Mouse (Mus musculus): ENCODE data around the gene Pgm5. TPM values are rescaled to one million over a fixed set of nuclear protein-coding genes. Genes with fewer than 3 reads are reported as not detected.
A peak's percentile ranks its signal among the peaks of the same experiment; 100 is the strongest.

The Pgm5 gene
- polyA plus RNA-seq, 1 experiment from 2014 or later, result 5.3 TPM

GRCm38 (mm10) chr19:24701716-24702115, 159.9 kb downstream of the Pgm5 start:
- Histone ChIP-seq H3K27ac (replicated peaks) (no peak overlapping the region), H3K4me2 (no peak overlapping the region), H3K9ac (no peak overlapping the region), H3K4me1 (peaks cover 42% of the 10 kb centered on the region), H3K27me3 (replicated peaks) (no peaks in the 10 kb centered on the region), H3K36me3 (0 out of 2 replicates have a peak, but pooled peaks cover 3% of the 10 kb centered on the region), H3K9me3 (no peaks in the 10 kb centered on the region), H3K4me3 (no peak overlapping the region)
- ATAC-seq (ENCODE audit: extremely low read depth, insufficient number of reproducible peaks, low FRiP score, low TSS enrichment), result no peak
- WGBS, result 62% methylated on average over 8 of the region's 8 CpGs

- no peaks in the 10 kb centered on the region for H3K27me3 ChIP-seq (replicated peaks)
- no peak overlapping the region for H3K4me3 ChIP-seq
- H3K4me1 ChIP-seq, result peaks cover 32% of the 10 kb centered on the region
- WGBS, result 62% methylated on average over 5 of the region's 5 CpGs
- H3K4me2 ChIP-seq, result no peak overlapping the region
- no peak overlapping the region for H3K9ac ChIP-seq
- H3K27ac ChIP-seq (replicated peaks), result no peak overlapping the region
- H3K9me3 ChIP-seq, result no peaks in the 10 kb centered on the region
- H3K36me3 ChIP-seq, result 0 out of 2 replicates have a peak, but pooled peaks cover 3% of the 10 kb centered on the region
- ATAC-seq (ENCODE audit: extremely low read depth, insufficient number of reproducible peaks, low FRiP score, low TSS enrichment), result no peak
Measured at GRCm38 (mm10) chr19:24700664-24701063, 161.0 kb downstream of the Pgm5 start.

GRCm38 (mm10) chr19:24699910-24700309, 161.7 kb downstream of the Pgm5 start:
- peaks cover 30% of the 10 kb centered on the region for H3K4me1 ChIP-seq
- no peak overlapping the region for H3K4me2 ChIP-seq
- no peak overlapping the region for H3K9ac ChIP-seq
- 0 out of 2 replicates have a peak, but pooled peaks cover 3% of the 10 kb centered on the region for H3K36me3 ChIP-seq
- no peak overlapping the region for H3K4me3 ChIP-seq
- no peak overlapping the region for H3K27ac ChIP-seq (replicated peaks)
- H3K27me3 ChIP-seq (replicated peaks), result no peaks in the 10 kb centered on the region
- no peaks in the 10 kb centered on the region for H3K9me3 ChIP-seq
- no peak for ATAC-seq (ENCODE audit: extremely low read depth, insufficient number of reproducible peaks, low FRiP score, low TSS enrichment)

- Histone ChIP-seq H3K27me3 (replicated peaks) (no peaks in the 10 kb centered on the region), H3K9me3 (no peaks in the 10 kb centered on the region), H3K9ac (no peak overlapping the region), H3K4me3 (no peak overlapping the region), H3K4me1 (peaks cover 25% of the 10 kb centered on the region), H3K27ac (replicated peaks) (no peak overlapping the region; the same call in 1 of the 2 replicates), H3K4me2 (no peak overlapping the region), H3K36me3 (0 out of 2 replicates have a peak, but pooled peaks cover 3% of the 10 kb centered on the region)
- ATAC-seq (ENCODE audit: extremely low read depth, insufficient number of reproducible peaks, low FRiP score, low TSS enrichment), result no peak
- WGBS, result 78% methylated on average over 3 of the region's 3 CpGs
Measured at GRCm38 (mm10) chr19:24699196-24699595, 162.5 kb downstream of the Pgm5 start.

- Histone ChIP-seq H3K36me3 (0 out of 2 replicates have a peak, but pooled peaks cover 3% of the 10 kb centered on the region), H3K9ac (no peak overlapping the region), H3K27ac (replicated peaks) (no peak overlapping the region; the same call in 1 of the 2 replicates), H3K4me2 (no peak overlapping the region), H3K27me3 (replicated peaks) (no peaks in the 10 kb centered on the region), H3K4me3 (no peak overlapping the region), H3K4me1 (peaks cover 25% of the 10 kb centered on the region), H3K9me3 (no peaks in the 10 kb centered on the region)
- ATAC-seq (ENCODE audit: extremely low read depth, insufficient number of reproducible peaks, low FRiP score, low TSS enrichment), result no peak
- 54% methylated on average over 5 of the region's 5 CpGs for WGBS
Measured at GRCm38 (mm10) chr19:24698651-24699050, 163.0 kb downstream of the Pgm5 start.

DNA sequence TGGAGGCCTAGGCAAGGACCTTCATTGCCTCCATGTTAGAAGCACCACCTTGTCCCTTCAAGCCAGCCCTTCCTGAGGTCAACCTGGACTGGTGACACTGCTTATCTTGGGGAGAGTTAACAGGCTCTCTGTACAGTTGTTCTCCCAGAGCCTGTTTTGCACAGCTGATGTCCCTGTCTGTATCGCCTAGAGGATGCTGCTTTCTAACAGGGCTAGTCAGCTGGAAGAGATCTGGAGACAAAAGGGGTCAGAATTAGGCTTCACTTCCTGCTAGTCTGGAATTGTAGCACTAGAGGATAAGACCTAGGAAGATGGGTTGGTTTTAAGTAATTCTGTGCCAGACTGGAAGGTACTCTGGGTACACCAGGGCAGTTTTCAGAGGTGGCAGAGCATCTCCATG, 163.7 kb downstream of the Pgm5 start:
- Histone ChIP-seq H3K9me3 (no peaks in the 10 kb centered on the region), H3K36me3 (peaks cover 8% of the 10 kb centered on the region; the same call in 1 of the 2 replicates), H3K4me1 (peaks cover 25% of the 10 kb centered on the region), H3K4me3 (no peak overlapping the region), H3K27ac (replicated peaks) (peak overlapping the region; percentile 9; the same call in 1 of the 2 replicates), H3K9ac (no peak overlapping the region), H3K27me3 (replicated peaks) (no peaks in the 10 kb centered on the region), H3K4me2 (no peak overlapping the region)
- 34% methylated on average over 1 of the region's 1 CpGs for WGBS
- no peak for ATAC-seq (ENCODE audit: extremely low read depth, insufficient number of reproducible peaks, low FRiP score, low TSS enrichment)

DNA sequence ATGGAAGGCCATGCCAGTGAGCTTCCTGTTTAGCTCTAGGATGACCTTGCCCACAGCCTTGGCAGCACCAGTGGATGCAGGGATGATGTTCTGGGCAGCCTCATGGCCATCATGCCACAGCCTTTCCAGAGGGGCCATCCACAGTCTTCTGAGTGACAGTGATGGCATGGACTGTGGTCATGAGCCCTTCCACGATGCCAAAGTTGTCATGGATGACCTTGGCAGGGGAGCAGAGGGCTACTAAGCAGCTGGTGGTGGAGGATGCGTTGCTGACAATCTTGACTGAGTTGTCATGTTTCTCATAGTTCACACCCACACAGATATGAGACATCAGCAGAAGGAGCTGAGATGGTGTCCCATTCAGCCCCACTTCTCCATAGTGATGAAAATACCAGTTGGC, 169.0 kb downstream of the Pgm5 start:
- peaks cover 21% of the 10 kb centered on the region for H3K36me3 ChIP-seq
- no peaks in the 10 kb centered on the region for H3K9me3 ChIP-seq
- no peak overlapping the region for H3K4me2 ChIP-seq
- H3K4me3 ChIP-seq, result no peak overlapping the region
- H3K4me1 ChIP-seq, result peaks cover 16% of the 10 kb centered on the region
- no peak overlapping the region for H3K27ac ChIP-seq (replicated peaks)
- WGBS, result 64% methylated on average over 2 of the region's 2 CpGs
- ATAC-seq (ENCODE audit: extremely low read depth, insufficient number of reproducible peaks, low FRiP score, low TSS enrichment), result no peak
- no peaks in the 10 kb centered on the region for H3K27me3 ChIP-seq (replicated peaks)
- no peak overlapping the region for H3K9ac ChIP-seq

DNA sequence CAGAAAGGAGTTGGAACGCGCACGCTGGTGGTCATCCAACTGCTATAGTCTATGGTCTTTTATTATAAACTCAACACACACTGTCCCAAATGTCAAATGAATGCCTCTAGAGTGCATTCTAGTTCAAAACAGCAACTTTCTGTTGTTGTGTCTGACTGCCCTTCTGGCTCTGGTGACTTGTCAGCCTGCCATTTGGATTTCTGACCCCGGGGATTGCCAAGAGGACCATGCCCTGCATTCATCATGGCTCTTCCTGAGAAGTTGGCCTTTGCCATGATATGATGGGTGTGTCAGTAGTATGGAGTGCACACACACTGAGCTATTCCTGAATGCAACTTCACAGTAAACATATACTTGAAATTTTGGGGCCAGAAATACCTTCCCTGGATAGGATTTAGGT, 172.1 kb downstream of the Pgm5 start:
- Histone ChIP-seq H3K9me3 (no peaks in the 10 kb centered on the region), H3K27me3 (replicated peaks) (no peaks in the 10 kb centered on the region), H3K4me3 (no peak overlapping the region), H3K27ac (replicated peaks) (no peak overlapping the region), H3K9ac (no peak overlapping the region), H3K4me1 (peaks cover 16% of the 10 kb centered on the region), H3K4me2 (no peak overlapping the region), H3K36me3 (peaks cover 21% of the 10 kb centered on the region)
- ATAC-seq (ENCODE audit: extremely low read depth, insufficient number of reproducible peaks, low FRiP score, low TSS enrichment), result no peak
- 90% methylated on average over 4 of the region's 4 CpGs for WGBS

- Histone ChIP-seq H3K36me3 (peaks cover 20% of the 10 kb centered on the region), H3K27me3 (replicated peaks) (no peaks in the 10 kb centered on the region), H3K27ac (replicated peaks) (no peak overlapping the region), H3K4me2 (no peak overlapping the region), H3K4me1 (peaks cover 24% of the 10 kb centered on the region), H3K4me3 (no peak overlapping the region), H3K9me3 (no peaks in the 10 kb centered on the region), H3K9ac (no peak overlapping the region)
- 81% methylated on average over 6 of the region's 6 CpGs for WGBS
- ATAC-seq (ENCODE audit: extremely low read depth, insufficient number of reproducible peaks, low FRiP score, low TSS enrichment), result no peak
Measured at GRCm38 (mm10) chr19:24688327-24688726, 173.3 kb downstream of the Pgm5 start.

DNA sequence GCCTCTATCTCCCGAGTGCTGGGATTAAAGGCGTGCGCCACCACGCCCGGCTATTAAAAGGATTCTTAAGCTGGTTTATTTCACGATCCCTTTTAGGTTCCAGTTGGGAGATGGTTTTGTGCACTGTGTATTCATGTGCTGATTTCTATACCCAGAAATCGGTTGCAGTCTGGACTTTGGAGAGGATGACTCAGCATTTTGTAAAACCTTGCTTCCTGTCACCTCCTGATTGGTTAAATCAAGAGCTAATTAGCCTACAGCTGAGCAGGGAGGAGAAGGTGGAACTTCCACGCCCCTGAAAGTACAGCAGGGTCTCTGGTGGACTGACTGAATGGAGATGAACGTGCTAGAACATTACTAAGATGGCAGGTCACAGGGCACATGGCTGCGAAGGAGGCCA, 175.2 kb downstream of the Pgm5 start:
- no peak overlapping the region for H3K9ac ChIP-seq
- no peaks in the 10 kb centered on the region for H3K27me3 ChIP-seq (replicated peaks)
- no peaks in the 10 kb centered on the region for H3K9me3 ChIP-seq
- no peak for ATAC-seq (ENCODE audit: extremely low read depth, insufficient number of reproducible peaks, low FRiP score, low TSS enrichment)
- peaks cover 4% of the 10 kb centered on the region; the same call in 1 of the 2 replicates for H3K36me3 ChIP-seq
- 83% methylated on average over 10 of the region's 10 CpGs for WGBS
- H3K4me2 ChIP-seq, result no peak overlapping the region
- H3K4me1 ChIP-seq, result peaks cover 26% of the 10 kb centered on the region
- no peak overlapping the region for H3K4me3 ChIP-seq
- H3K27ac ChIP-seq (replicated peaks), result no peak overlapping the region

DNA sequence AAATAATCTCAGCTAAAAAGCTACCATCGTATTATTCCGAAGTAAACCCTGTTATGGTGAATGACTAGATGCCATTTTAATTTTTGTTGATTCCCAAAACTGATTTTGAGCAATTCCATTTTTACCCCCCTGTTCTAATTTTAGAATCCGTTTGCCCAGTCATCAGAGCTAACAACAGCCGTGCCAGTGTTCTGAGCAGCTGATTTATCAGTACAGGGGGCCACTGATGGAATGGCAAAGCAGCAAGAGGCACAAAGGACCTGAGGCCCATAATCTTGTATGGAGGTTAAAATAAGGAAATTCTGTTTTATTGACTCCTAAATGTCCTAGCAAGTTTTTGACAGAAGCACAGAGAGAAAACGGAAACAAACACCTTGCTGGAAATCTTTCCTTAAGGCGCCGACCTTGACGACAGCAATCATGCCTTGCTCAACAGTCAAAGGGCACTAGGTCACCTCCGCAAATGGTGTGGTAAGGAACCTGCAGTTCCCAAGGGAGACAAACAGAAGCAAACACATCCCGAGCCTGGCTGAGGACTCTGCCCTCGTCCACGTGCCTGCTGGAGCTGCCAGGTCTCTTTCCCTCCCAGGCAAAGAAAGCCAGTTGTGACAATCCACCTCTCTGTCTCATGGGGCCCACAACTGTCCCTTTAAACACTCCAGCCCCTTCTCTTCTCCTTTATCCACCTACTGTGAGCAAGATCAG, 178.5 kb downstream of the Pgm5 start:
- H3K4me2 ChIP-seq, result no peak overlapping the region
- WGBS, result 31% methylated on average over 12 of the region's 12 CpGs
- no peaks in the 10 kb centered on the region for H3K9me3 ChIP-seq
- ATAC-seq (ENCODE audit: extremely low read depth, insufficient number of reproducible peaks, low FRiP score, low TSS enrichment), result no peak
- H3K4me3 ChIP-seq, result no peak overlapping the region
- H3K27ac ChIP-seq (replicated peaks), result peak overlapping the region; percentile 80
- 0 out of 2 replicates have a peak, but pooled peaks cover 11% of the 10 kb centered on the region for H3K36me3 ChIP-seq
- no peaks in the 10 kb centered on the region for H3K27me3 ChIP-seq (replicated peaks)
- 0 out of 2 replicates have a peak overlapping the region, but pooled peaks have one; percentile 17 for H3K9ac ChIP-seq
- peaks cover 26% of the 10 kb centered on the region for H3K4me1 ChIP-seq
